ENCODE assay signal across 1 mouse cellular context in genomic region chr5:92468234-92468633, GRCm38 (mm10).
TF ChIP-seq lines count a peak whose summit lies in the region.

No protein-coding gene starts in this region.

TF ChIP-seq in MEL, 35 proteins besides CTCF, POLR2A, EP300 and RAD21 (continued from another document):
- TF ChIP-seq ZKSCAN1 (IDR thresholded peaks at IDR 0.05; ENCODE audit: low read depth, low read length) (no peak), MAX (IDR thresholded peaks at IDR 0.05; ENCODE audit: low read length) (no peak), ZNF384 (IDR thresholded peaks at IDR 0.05; ENCODE audit: low read depth, low read length) (no peak), USF1 (IDR thresholded peaks at IDR 0.05; ENCODE audit: low read depth, low read length) (peak; percentile 53; the same call in 1 of the 2 replicates), SMC3 (IDR thresholded peaks at IDR 0.05; ENCODE audit: low read depth, low read length) (no peak), JUND (IDR thresholded peaks at IDR 0.05; ENCODE audit: low read depth, low read length) (no peak), MEF2A (IDR thresholded peaks at IDR 0.05; ENCODE audit: extremely low read depth, insufficient replicate concordance, low read depth, low read length, poor library complexity, severe bottlenecking) (no peak)
